Mouse (Mus musculus): ENCODE data around the gene Igf2r.

Gene Igf2r

GRCm38 (mm10) chr17:12769380-12769921 is at the start of gene Igf2r:
Igf2r (minus strand) TSS chr17:12769664.
- DNase-seq (ENCODE audit: low spot score) = peak; percentile 55

GRCm38 (mm10) chr17:12815885-12816284 is 46.4 kb upstream of the Igf2r start:
- no peak for DNase-seq (ENCODE audit: low spot score)

- DNase-seq (ENCODE audit: low spot score) = no peak
These were observed 45.0 kb upstream of the Igf2r start for GRCm38 (mm10) chr17:12814502-12814901.

GRCm38 (mm10) chr17:12810973-12811303 is 41.5 kb upstream of the Igf2r start:
- DNase-seq (ENCODE audit: low spot score) = no peak

- peak; percentile 70 for DNase-seq (ENCODE audit: low spot score)
These were observed 40.9 kb upstream of the Igf2r start for GRCm38 (mm10) chr17:12810103-12810972.

GRCm38 (mm10) chr17:12808851-12809250 is 39.4 kb upstream of the Igf2r start:
- DNase-seq (ENCODE audit: low spot score) = no peak

GRCm38 (mm10) chr17:12804584-12805445 is 35.4 kb upstream of the Igf2r start:
- no peak for DNase-seq (ENCODE audit: low spot score)

- DNase-seq (ENCODE audit: low spot score) = no peak
These were observed 32.5 kb upstream of the Igf2r start for GRCm38 (mm10) chr17:12801861-12802540.

GRCm38 (mm10) chr17:12799368-12800275 is 30.2 kb upstream of the Igf2r start:
- DNase-seq (ENCODE audit: low spot score) = no peak

GRCm38 (mm10) chr17:12798571-12798970 is 29.1 kb upstream of the Igf2r start:
- no peak for DNase-seq (ENCODE audit: low spot score)

GRCm38 (mm10) chr17:12797427-12798029 is 28.1 kb upstream of the Igf2r start:
- DNase-seq (ENCODE audit: low spot score) = no peak

GRCm38 (mm10) chr17:12796633-12797032 is 27.2 kb upstream of the Igf2r start:
- DNase-seq (ENCODE audit: low spot score) = no peak

- peak; percentile 58 for DNase-seq (ENCODE audit: low spot score)
These were observed 24.4 kb upstream of the Igf2r start for GRCm38 (mm10) chr17:12793660-12794406.

- DNase-seq (ENCODE audit: low spot score) = no peak
These were observed 23.1 kb upstream of the Igf2r start for GRCm38 (mm10) chr17:12792422-12793206.

- no peak for DNase-seq (ENCODE audit: low spot score)
These were observed 22.0 kb upstream of the Igf2r start for GRCm38 (mm10) chr17:12791420-12791819.

GRCm38 (mm10) chr17:12791079-12791406 is 21.6 kb upstream of the Igf2r start:
- DNase-seq (ENCODE audit: low spot score) = no peak

GRCm38 (mm10) chr17:12790353-12791078 is 21.1 kb upstream of the Igf2r start:
- no peak for DNase-seq (ENCODE audit: low spot score)
